Mouse (Mus musculus): ENCODE data around the gene Morn3. TPM values are rescaled to one million over a fixed set of nuclear protein-coding genes. Genes with fewer than 3 reads are reported as not detected.
A peak's percentile ranks its signal among the peaks of the same experiment; 100 is the strongest.

The Morn3 gene
- total and polyA plus RNA-seq, 3 experiments, result not detected

- no peaks in the 10 kb centered on the region for H3K27me3 ChIP-seq (replicated peaks)
- H3K9me3 ChIP-seq (replicated peaks; ENCODE audit: low read length), result peaks cover 7% of the 10 kb centered on the region
- H3K79me2 ChIP-seq (replicated peaks; ENCODE audit: control insufficient read depth, extremely low read depth, insufficient read depth, poor library complexity, severe bottlenecking), result no peaks in the 10 kb centered on the region
- peak; percentile 87 for TF ChIP-seq SIN3A (IDR thresholded peaks at IDR 0.05; ENCODE audit: low read length)
- TF ChIP-seq CTCF (conservative IDR thresholded peaks at IDR 0.05 in 1 of 2, IDR thresholded peaks at IDR 0.05 in 1 of 2; ENCODE audit: low read depth in 2 of 2, low read length in 2 of 2), result no peak
- peak; percentile 88; the same call in 1 of the 2 replicates for TF ChIP-seq MAZ (IDR thresholded peaks at IDR 0.05; ENCODE audit: low read depth, low read length)
- TF ChIP-seq ETS1 (conservative IDR thresholded peaks at IDR 0.05; ENCODE audit: low read depth, low read length), result peak; percentile 32
- 0 out of 2 replicates have a peak, but pooled peaks have one; percentile 32 for TF ChIP-seq KAT2A (IDR thresholded peaks at IDR 0.05; ENCODE audit: insufficient replicate concordance, low read length)
- no peak for TF ChIP-seq UBTF (IDR thresholded peaks at IDR 0.05; ENCODE audit: low read depth, low read length)
- TF ChIP-seq E2F4 (IDR thresholded peaks at IDR 0.05; ENCODE audit: insufficient replicate concordance, low read depth, low read length), result 0 out of 2 replicates have a peak, but pooled peaks have one; percentile 55
- TF ChIP-seq NRF1 (IDR thresholded peaks at IDR 0.05; ENCODE audit: low read depth, low read length), result peak; percentile 97
- peak; percentile 37 for TF ChIP-seq USF1 (IDR thresholded peaks at IDR 0.05; ENCODE audit: low read depth, low read length)
- TF ChIP-seq TBP (conservative IDR thresholded peaks at IDR 0.05; ENCODE audit: low read depth, low read length), result peak; percentile 90
- TF ChIP-seq POLR2A (IDR thresholded peaks at IDR 0.05; ENCODE audit: low read depth, low read length), result peak; percentile 89
- TF ChIP-seq MYC (IDR thresholded peaks at IDR 0.05; ENCODE audit: low read depth, low read length), result peak; percentile 97
- TF ChIP-seq POLR2AphosphoS2 (IDR thresholded peaks at IDR 0.05; ENCODE audit: low read depth, low read length), result peak; percentile 93
- peak; percentile 59 for TF ChIP-seq HCFC1 (IDR thresholded peaks at IDR 0.05; ENCODE audit: low read depth, low read length)
- no peak for TF ChIP-seq ZNF384 (IDR thresholded peaks at IDR 0.05; ENCODE audit: low read depth, low read length)
- no peak for TF ChIP-seq MEF2A (IDR thresholded peaks at IDR 0.05; ENCODE audit: borderline replicate concordance, low read depth, low read length)
- TF ChIP-seq MXI1 (IDR thresholded peaks at IDR 0.05; ENCODE audit: low read depth, low read length), result peak; percentile 97
- no peak for TF ChIP-seq ZC3H11A (IDR thresholded peaks at IDR 0.05; ENCODE audit: low read depth, low read length)
- TF ChIP-seq CHD2 (IDR thresholded peaks at IDR 0.05; ENCODE audit: low read length), result no peak
- TF ChIP-seq MAFK (IDR thresholded peaks at IDR 0.05; ENCODE audit: insufficient replicate concordance, low read length), result no peak
- peak; percentile 89 for TF ChIP-seq NELFE (IDR thresholded peaks at IDR 0.05; ENCODE audit: low read depth, low read length)
- TF ChIP-seq EP300 (IDR thresholded peaks at IDR 0.05; ENCODE audit: low read length), result no peak
- TF ChIP-seq IRF4 (IDR thresholded peaks at IDR 0.05; ENCODE audit: low read depth, low read length), result peak; percentile 35; the same call in 1 of the 2 replicates
- TF ChIP-seq BHLHE40 (IDR thresholded peaks at IDR 0.05; ENCODE audit: low read depth, low read length), result peak; percentile 45
- TF ChIP-seq ZKSCAN1 (IDR thresholded peaks at IDR 0.05; ENCODE audit: borderline replicate concordance, low read depth, low read length), result no peak
- TF ChIP-seq ELF1 (IDR thresholded peaks at IDR 0.05; ENCODE audit: low read depth, low read length), result peak; percentile 30; the same call in 1 of the 2 replicates
- TF ChIP-seq USF2 (conservative IDR thresholded peaks at IDR 0.05; ENCODE audit: low read depth, low read length), result no peak; the same call in 1 of the 2 replicates
- no peak for TF ChIP-seq CHD1 (IDR thresholded peaks at IDR 0.05; ENCODE audit: low read depth, low read length)
- peak; percentile 50; the same call in 1 of the 2 replicates for TF ChIP-seq TCF12 (IDR thresholded peaks at IDR 0.05; ENCODE audit: low read depth, low read length)
- peak; percentile 92 for TF ChIP-seq MAX (IDR thresholded peaks at IDR 0.05; ENCODE audit: low read length)
- peak; percentile 98 for TF ChIP-seq ZMIZ1 (IDR thresholded peaks at IDR 0.05; ENCODE audit: low read depth, low read length)
- peak overlapping the region; percentile 49 for H3K9ac ChIP-seq (ENCODE audit: insufficient read depth, low read depth)
- peak overlapping the region; percentile 67 for H3K27ac ChIP-seq (ENCODE audit: insufficient read depth, low read depth)
- in situ Hi-C loops (cut with MboI; ENCODE audit: low pct_ligation_motif_present, low pct_unique_long_range_greater_than_20kb, low sequenced_read_pairs), result no loop called here
- peaks cover 0 to 2% of the 10 kb centered on the region in 2 experiments for H3K36me3 ChIP-seq (replicated peaks in 1 of 2; ENCODE audit: control insufficient read depth in 1 of 2, insufficient read depth in 1 of 2, low read length in 1 of 2)
- peaks cover 20 to 40% of the 10 kb centered on the region in 2 experiments for H3K4me1 ChIP-seq (ENCODE audit: control insufficient read depth in 1 of 2, insufficient read depth in 2 of 2)
- peak overlapping the region; percentile 66 to 92 (median 75) for H3K4me3 ChIP-seq (replicated peaks in 1 of 3; ENCODE audit: low read depth in 2 of 3, low read length in 2 of 3, poor library complexity in 1 of 3)
- DNase-seq (ENCODE audit: extremely low read depth), result peak; percentile 86
- H3K4me2 ChIP-seq (ENCODE audit: insufficient read depth, low read depth, poor library complexity, severe bottlenecking), result peak overlapping the region; percentile 79
- dilution Hi-C loops (cut with MboI; ENCODE audit: extremely low pct_ligation_motif_present, extremely low pct_unique_long_range_greater_than_20kb, low sequenced_read_pairs), result no loop called here
Measured at GRCm38 (mm10) chr5:123075576-123076418, 29.0 kb upstream of the Morn3 start.
